Mouse (Mus musculus): Measurements from ENCODE around the gene Gfpt1.

GRCm38 (mm10) chr6:87099671-87100296, 57.1 kb downstream of the Gfpt1 start:
- TF ChIP-seq EP300 (IDR thresholded peaks at IDR 0.05; ENCODE audit: low read depth): no peak
- TF ChIP-seq CTCF (IDR thresholded peaks at IDR 0.05; ENCODE audit: low read depth): no peak

Data from heart, postnatal 0 days (tissue).